Mouse (Mus musculus): ENCODE results near the gene Mgme1.

Mgme1 gene

DNA sequence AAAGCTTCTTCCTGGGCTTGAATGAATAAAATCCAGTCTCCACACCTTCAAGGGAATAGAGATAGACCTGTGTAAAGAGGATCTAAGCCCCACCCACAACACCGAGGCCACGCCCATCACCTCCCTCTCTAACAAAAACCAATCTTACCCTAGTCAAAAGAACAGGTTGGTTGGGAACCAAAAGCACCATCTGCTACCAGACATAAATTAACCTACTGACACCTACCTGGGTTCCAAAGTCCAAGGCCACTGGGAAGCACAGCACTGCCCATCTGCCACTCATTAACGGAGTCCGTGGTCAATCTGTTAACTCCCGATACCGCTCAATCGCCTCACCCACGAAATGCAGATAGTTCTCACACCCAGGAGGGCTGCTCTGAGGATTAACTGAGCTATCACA lies 38.1 kb downstream of the Mgme1 start:
- DNase-seq: no peak

DNA sequence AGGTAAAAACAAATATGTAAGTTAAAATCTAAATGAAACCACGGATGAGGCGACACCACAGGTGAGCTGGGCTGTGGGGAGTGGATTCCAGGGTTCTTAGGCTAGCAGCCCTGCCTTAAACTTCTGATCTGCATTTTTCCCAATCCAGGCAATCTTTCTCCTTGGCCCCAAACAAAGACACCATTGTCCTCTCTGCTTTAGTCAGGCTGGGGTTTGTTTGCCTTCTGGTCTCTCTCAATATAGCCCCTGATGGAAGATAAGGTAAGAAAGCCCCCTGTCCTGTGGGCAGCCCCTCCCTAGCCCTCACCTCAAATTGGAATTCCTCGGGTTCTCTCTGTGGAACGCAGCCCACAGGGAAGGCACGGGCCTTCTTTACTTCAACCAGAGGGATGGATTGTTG lies 39.8 kb downstream of the Mgme1 start:
- DNase-seq: no peak

DNA sequence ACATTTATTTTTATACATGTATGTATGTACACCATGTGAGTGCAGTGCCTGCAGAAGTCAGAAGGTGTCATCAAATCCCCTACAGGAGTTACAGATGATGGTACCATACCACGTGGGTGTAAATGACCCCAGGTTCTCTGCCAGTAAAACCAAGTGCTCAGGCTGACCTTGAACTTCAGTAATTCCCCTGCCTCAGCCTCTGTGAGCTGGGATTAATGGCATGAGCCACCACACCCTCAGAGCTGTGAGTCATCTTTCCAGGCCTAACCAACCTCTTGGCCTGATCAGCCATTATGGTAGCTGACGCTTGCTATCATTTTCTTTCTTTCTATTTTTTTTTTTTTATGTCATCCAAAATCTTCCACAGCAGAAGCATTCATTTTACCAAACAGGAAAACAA lies 40.9 kb downstream of the Mgme1 start:
- DNase-seq: no peak

DNA sequence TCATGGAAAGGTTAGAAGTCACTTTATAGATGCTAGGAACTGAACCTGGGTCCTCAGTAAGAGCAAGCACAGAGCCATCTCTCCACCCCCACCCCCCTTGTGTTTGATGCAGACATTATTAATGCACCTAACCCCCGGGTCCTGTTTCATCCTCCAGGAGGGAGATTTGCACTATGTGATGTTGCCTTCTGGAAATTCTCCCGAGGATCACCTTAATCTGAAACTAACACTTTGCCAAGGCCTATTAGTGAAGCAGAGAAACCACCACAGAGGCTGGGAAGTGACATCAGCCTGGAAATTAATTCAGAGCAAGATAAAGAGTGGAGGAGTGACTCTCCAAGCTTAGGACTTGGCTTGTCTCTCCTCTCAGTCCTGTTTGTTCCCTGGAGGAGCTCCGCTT lies 53.8 kb downstream of the Mgme1 start:
- no peak for DNase-seq

DNA sequence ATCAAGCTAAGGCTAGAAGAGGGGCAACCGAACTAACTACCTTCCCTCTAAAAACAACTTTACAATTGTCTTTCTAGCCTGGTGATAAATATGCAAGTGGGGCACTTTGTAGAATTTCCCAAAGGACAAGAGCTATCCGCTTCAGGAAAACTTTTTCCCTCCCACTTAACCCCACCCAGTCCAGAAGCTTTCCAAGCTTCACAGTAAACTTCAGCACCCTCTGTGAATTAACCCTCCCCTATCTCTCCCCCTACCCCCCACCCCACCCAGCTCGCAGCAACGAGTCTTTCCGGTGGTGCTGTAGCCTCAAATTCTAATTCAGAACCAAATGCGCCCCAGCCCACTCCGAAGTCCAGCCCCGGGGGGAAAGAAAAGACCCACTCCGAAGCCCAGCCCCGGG lies 59.0 kb downstream of the Mgme1 start:
- no peak for DNase-seq

GRCm38 (mm10) chr2:144329937-144330336 lies 59.5 kb downstream of the Mgme1 start:
- peak; percentile 10 to 19 for DNase-seq

- DNase-seq: no peak
Measured at GRCm38 (mm10) chr2:144330352-144330959, 60.0 kb downstream of the Mgme1 start.
